Mouse (Mus musculus) forebrain, embryonic 15.5 days (tissue): ENCODE data around the gene Smurf2. TPM values are rescaled to one million over a fixed set of nuclear protein-coding genes. Genes with fewer than 3 reads are reported as not detected.
A peak's percentile ranks its signal among the peaks of the same experiment; 100 is the strongest.

Experiments
- ATAC-seq: fragments of 200-750 bp; cut with Nextera tagmentation; replicated peaks from 2 replicates; pipeline ENCODE4 v1.8.0; 2017; ENCODE audit warnings: mild to moderate bottlenecking, moderate TSS enrichment, moderate library complexity
- H3K27ac ChIP-seq: fragments of 300-500 bp; sonication (generic); replicated peaks from 2 replicates; pipeline ENCODE4 v1.5.1; 2015; ENCODE audit warnings: mild to moderate bottlenecking, inconsistent platforms
- H3K27me3 ChIP-seq: fragments of 300-500 bp; sonication (generic); 2 replicates; pipeline ENCODE4 v1.6.1; 2015; ENCODE audit warnings: inconsistent platforms
- H3K36me3 ChIP-seq: fragments of 300-500 bp; sonication (generic); 2 replicates; pipeline ENCODE4 v1.6.1; 2015; ENCODE audit warnings: mild to moderate bottlenecking, inconsistent platforms
- H3K4me1 ChIP-seq: fragments of 300-500 bp; sonication (generic); 2 replicates; pipeline ENCODE4 v1.6.1; 2015; ENCODE audit warnings: inconsistent platforms
- H3K4me2 ChIP-seq: fragments of 300-500 bp; sonication (generic); replicated peaks from 2 replicates; pipeline ENCODE4 v1.6.1; 2015; ENCODE audit warnings: mild to moderate bottlenecking, inconsistent platforms
- H3K4me3 ChIP-seq: fragments of 300-500 bp; sonication (generic); 2 replicates; pipeline ENCODE4 v1.5.1; 2015; ENCODE audit warnings: mild to moderate bottlenecking, inconsistent platforms
- H3K9ac ChIP-seq: fragments of 300-500 bp; sonication (generic); replicated peaks from 2 replicates; pipeline ENCODE4 v1.6.1; 2015; ENCODE audit warnings: mild to moderate bottlenecking, inconsistent platforms
- H3K9me3 ChIP-seq: fragments of 300-500 bp; sonication (generic); 2 replicates; pipeline ENCODE4 v1.6.1; 2016; ENCODE audit warnings: inconsistent platforms
- WGBS: fragments of 180-500 bp; shearing (Covaris S2); methylation state at CpG from one replicate; pipeline ENCODE4 v1.1.7; 2015; ENCODE audit warnings: mixed read lengths; 5-methylcytosine and 5-hydroxymethylcytosine counted together
- polyA plus RNA-seq: library from polyadenylated mRNA; unstranded; fragments of >200 nt; fragmentation: Nextera tagmentation; extraction: Ambion mirVana; gene quantifications from 2 replicates; pipeline ENCODE4 v1.2.1, GENCODE M21; 2015

Smurf2 gene
- polyA plus RNA-seq, result 15.4 and 16.0 TPM in 2 replicates

DNA sequence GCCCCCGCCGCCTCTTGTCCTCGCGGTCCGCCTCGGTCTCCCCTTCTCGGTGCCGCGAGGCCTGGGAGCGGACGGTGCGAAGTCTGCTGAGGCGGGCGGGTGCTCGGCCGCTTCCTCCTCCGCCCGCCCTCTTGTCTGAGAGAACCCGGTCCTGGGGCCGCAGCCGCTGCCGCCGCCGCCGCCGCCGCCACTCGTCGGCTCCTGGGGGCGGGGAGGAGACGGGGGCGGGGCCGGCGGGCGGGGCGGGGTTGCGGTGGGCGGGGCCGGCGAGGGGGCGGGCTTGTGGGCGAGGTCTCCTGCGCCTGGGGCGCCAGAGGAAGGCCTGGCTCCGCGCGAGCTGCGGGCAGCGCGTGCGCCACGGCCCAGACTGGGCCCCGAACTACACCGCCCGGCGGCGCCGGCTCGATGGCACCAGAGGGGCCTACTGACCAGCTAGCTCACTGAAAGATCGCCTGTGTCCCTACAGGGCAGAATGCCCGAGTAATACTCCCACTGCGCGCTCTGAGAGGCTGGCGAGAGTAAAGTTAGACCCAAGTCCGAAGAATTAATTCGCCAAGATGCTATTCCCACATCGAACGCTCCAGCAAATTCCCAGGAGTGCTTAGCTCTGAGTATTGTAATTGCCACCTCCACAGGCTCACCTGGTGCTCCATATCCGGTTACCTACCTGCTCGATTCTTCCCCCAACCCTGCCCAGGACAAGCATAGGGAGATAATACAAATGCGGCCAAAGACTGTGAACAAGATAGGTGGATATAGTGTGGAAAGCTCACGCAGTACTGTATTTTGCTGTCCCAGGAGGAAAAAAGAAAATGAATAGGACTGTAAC lies at the start of gene Smurf2:
Smurf2 (minus strand) TSS at position 165 of the 829 bp plus-strand sequence.
- Histone ChIP-seq H3K27me3 (no peaks in the 10 kb centered on the region), H3K9ac (peak within 1 kb of the TSS; percentile 98), H3K36me3 (no peaks in the 10 kb centered on the region), H3K9me3 (no peaks in the 10 kb centered on the region), H3K27ac (peak within 1 kb of the TSS; percentile 95), H3K4me3 (peak within 1 kb of the TSS; percentile 81), H3K4me1 (peaks cover 31% of the 10 kb centered on the region), H3K4me2 (peak within 1 kb of the TSS; percentile 90)
- 4% methylated on average over 48 of the region's 72 CpGs for WGBS
- peak; percentile 97 for ATAC-seq

DNA sequence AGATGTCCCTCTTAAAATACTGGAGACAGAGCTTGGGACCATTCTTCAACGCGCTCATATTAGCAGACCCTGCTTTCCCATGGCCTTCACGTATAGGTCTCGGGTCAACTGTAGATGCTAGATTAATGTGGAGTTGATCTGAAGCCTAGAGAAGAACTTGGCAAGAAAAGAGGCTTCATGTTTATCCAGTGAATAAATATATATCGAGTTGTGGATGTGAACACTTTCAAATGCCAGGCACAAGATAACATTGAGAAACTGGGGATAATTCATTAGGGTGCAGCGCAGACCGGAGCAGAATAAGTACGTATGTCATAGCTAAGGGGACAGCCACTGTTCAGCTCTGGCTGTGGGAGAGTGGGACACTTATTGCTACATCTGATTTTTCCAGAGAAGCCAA lies 49.3 kb upstream of the Smurf2 start:
- Histone ChIP-seq H3K9me3 (no peaks in the 10 kb centered on the region), H3K4me1 (no peaks in the 10 kb centered on the region), H3K36me3 (no peaks in the 10 kb centered on the region), H3K27ac (no peak overlapping the region), H3K4me2 (no peak overlapping the region), H3K4me3 (no peak overlapping the region), H3K27me3 (no peaks in the 10 kb centered on the region), H3K9ac (no peak overlapping the region)
- 95% methylated on average over 8 of the region's 8 CpGs for WGBS
- ATAC-seq, result no peak

DNA sequence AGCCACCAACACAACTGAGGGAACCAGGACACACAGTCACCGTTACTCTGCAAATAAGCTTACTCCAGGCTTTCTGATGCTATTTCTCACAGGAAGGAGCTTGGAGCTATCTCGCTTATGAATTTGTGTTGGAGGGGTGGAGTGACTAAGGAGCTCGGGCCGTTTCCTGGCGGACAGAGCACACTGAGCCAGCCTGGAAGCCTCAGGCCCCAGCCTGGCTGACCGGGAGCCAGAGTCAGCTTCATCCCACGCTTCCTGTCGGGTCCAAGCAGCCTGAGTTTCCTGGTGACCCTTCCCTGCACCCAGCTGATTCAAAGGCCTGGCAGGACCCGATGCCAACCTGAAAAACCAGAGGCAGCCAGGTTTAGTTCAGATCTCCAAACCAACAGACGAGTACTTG lies 47.1 kb upstream of the Smurf2 start:
- no peaks in the 10 kb centered on the region for H3K4me1 ChIP-seq
- H3K4me3 ChIP-seq, result no peak overlapping the region
- H3K36me3 ChIP-seq, result no peaks in the 10 kb centered on the region
- H3K4me2 ChIP-seq, result no peak overlapping the region
- 81% methylated on average over 10 of the region's 10 CpGs for WGBS
- no peak overlapping the region for H3K27ac ChIP-seq
- no peaks in the 10 kb centered on the region for H3K9me3 ChIP-seq
- ATAC-seq, result no peak
- no peak overlapping the region for H3K9ac ChIP-seq
- no peaks in the 10 kb centered on the region for H3K27me3 ChIP-seq

DNA sequence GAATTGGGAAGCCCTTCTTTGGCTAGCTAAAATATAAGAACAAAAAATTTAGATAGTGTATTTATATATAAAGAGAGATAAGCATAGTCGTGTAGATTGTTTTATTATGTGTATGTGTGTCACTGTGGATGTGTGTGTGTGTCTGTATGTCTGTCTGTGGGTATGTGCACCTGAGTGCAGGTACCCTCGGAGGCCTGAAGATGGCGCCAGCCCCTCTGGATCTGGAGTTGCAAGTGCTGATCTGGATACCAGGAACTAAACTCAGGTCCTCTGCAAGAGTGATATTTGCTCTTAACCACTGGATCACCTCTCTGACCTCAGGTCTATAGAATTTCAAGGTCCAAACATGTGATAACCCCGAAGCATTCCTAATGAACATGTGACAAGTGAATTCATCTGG lies 45.4 kb upstream of the Smurf2 start:
- Histone ChIP-seq H3K9me3 (no peaks in the 10 kb centered on the region), H3K27me3 (no peaks in the 10 kb centered on the region), H3K9ac (no peak overlapping the region), H3K4me1 (no peaks in the 10 kb centered on the region), H3K27ac (no peak overlapping the region), H3K4me2 (no peak overlapping the region), H3K4me3 (no peak overlapping the region), H3K36me3 (no peaks in the 10 kb centered on the region)
- ATAC-seq, result no peak
- WGBS, result 94% methylated on average over 4 of the region's 4 CpGs

DNA sequence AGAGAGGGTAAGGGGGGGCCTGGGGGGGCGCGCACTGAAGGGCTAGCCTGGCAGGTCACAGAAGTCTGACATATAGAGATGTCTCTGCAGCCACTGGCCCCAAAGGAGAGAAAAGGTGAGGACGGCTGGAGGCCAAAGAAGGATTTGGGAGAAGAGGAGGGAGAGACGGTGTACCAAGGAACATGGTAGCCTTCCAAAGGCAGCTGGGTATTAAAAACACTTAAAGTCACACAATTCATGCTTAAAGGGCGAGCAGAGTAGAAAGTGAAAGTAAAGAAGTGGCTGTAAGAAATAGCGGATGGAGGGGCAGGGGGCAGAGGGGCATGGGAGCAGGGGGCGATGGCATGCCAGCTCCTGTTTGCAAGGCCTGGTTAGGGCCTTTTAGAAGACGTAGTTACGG lies 41.8 kb upstream of the Smurf2 start:
- H3K4me1 ChIP-seq, result no peaks in the 10 kb centered on the region
- H3K27ac ChIP-seq, result no peak overlapping the region
- no peak overlapping the region for H3K9ac ChIP-seq
- H3K4me2 ChIP-seq, result no peak overlapping the region
- 92% methylated on average over 9 of the region's 9 CpGs for WGBS
- H3K36me3 ChIP-seq, result no peaks in the 10 kb centered on the region
- no peak for ATAC-seq
- no peaks in the 10 kb centered on the region for H3K9me3 ChIP-seq
- H3K27me3 ChIP-seq, result no peaks in the 10 kb centered on the region
- H3K4me3 ChIP-seq, result no peak overlapping the region

DNA sequence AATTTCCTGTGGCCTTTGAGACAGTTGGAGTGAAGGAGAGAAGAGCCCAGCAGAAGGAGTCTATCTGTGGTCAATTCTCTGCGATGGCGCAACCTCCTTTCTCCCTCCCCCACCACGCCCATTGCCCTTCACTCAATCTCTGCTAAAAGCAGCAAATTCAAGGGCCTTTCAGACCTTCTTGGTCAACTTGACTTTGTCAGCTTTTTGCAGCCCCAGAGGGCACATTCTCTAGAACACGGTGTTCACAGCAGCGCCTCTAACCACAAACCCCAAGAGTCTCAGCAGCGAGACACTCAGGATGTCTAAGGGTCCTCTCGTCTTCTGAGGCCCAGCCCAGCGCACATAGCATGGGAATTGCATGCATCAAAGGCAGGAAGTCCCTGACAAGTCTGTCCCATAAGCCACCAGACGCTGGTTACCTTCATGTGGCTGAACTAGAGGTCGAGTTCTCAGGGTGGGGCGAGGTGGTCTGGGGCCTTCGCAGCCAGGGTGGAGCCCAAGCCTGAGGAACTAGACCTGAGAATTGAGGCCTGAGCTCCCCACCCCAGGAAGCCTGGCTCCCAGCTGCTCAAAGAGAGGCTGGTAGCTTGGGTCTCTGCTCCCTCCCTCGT lies 41.1 kb upstream of the Smurf2 start:
- Histone ChIP-seq H3K9me3 (no peaks in the 10 kb centered on the region), H3K4me3 (no peak overlapping the region), H3K36me3 (no peaks in the 10 kb centered on the region), H3K27ac (no peak overlapping the region), H3K9ac (no peak overlapping the region), H3K27me3 (no peaks in the 10 kb centered on the region), H3K4me2 (no peak overlapping the region), H3K4me1 (no peaks in the 10 kb centered on the region)
- 81% methylated on average over 13 of the region's 13 CpGs for WGBS
- no peak for ATAC-seq

DNA sequence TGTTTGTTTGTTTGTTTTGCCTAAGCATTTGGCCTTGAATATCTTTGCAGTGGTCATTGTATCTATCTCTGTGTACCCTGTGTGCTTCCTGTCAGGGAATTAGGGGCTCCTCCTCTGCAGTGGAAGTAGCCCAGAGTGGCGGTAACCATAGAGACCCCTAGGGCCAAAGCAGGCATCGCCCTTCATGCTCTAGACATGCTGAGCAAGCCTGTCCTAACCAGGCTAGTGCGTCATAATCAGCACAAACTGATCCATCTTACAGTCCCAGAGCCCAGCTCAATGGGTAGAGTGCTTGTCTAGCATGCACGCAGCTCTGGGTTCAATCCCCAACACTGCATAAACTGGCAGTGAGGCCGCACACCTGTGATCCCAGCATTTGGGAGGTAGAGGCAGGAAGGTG lies 38.6 kb upstream of the Smurf2 start:
- 89% methylated on average over 5 of the region's 5 CpGs for WGBS
- H3K36me3 ChIP-seq, result no peaks in the 10 kb centered on the region

DNA sequence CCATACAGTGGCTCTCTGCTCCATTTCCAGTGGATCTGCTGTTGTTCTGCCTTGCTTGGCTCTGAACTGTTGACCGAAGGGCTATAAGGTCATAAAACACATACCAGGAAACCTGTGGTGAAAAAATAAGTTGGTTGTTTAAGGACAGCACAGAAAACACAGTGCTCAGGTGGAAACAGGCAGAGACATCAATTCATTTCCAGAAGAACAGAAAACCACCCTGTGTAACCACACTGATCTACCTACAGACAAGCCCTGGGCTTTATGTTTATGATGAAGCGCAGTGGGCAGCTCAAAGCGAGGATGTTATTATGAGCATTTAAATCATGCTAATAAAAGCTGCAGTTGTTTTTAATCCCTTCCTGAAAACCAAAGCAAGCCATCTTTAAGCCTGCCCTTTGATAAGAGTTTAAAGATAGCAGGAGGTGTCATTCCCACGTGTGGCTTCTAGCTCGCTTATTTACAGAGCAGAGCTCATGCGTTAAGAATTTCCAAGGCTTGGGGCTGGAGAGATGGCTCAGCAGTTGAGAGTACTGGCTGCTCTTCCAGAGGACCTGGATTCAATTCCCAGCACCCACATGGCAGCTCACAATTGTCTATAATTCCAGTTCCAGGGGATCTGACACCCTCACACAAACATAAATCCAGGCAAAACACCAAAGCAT lies 38.0 kb upstream of the Smurf2 start:
- Histone ChIP-seq H3K27ac (no peak overlapping the region), H3K27me3 (no peaks in the 10 kb centered on the region), H3K9me3 (no peaks in the 10 kb centered on the region), H3K4me3 (no peak overlapping the region), H3K4me1 (no peaks in the 10 kb centered on the region), H3K9ac (no peak overlapping the region), H3K36me3 (no peaks in the 10 kb centered on the region), H3K4me2 (no peak overlapping the region)
- no peak for ATAC-seq
- 85% methylated on average over 6 of the region's 6 CpGs for WGBS

More for the DNA sequence above, 38.6 kb upstream of the Smurf2 start:
- Histone ChIP-seq H3K4me1 (no peaks in the 10 kb centered on the region), H3K4me3 (no peak overlapping the region), H3K4me2 (no peak overlapping the region), H3K9ac (no peak overlapping the region), H3K9me3 (no peaks in the 10 kb centered on the region), H3K27me3 (no peaks in the 10 kb centered on the region), H3K27ac (no peak overlapping the region)
- ATAC-seq, result no peak

DNA sequence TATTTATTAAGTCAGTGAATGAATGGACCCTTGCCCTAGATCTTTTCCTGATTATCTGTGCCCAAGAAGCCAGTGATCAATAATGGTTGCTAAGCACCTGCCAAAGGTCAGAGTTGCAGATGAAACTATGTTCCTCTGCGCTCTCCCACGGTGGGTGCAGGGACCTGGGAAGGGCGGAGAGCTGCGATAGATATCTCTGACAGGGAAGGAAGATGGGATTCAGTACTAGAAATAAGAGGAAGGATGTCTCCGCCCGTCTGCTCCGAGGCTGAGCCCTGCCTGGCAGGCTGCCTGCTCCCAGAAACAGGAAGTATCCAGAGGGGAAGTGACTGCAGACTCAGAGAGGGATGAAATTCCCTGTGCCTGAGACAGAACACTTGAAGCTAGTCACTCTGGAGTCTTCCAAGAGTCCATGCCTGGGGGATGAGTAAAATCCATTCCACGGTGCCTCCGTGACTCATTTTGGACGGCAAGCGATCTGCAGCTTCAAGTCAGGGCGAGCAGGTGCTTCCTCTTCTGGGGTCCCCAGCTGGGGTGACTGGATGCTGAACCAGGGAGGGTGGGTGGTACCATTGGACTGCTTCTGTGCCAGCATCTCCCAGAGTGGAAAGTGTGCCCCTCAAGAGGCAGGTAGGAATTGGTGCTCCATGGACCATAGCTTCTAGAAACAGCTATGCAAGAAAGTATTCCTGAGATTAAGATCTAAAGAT lies 36.9 kb upstream of the Smurf2 start:
- no peak for ATAC-seq
- H3K36me3 ChIP-seq, result no peaks in the 10 kb centered on the region
- no peak overlapping the region for H3K27ac ChIP-seq
- WGBS, result 82% methylated on average over 12 of the region's 12 CpGs
- no peak overlapping the region for H3K4me2 ChIP-seq
- H3K4me3 ChIP-seq, result no peak overlapping the region
- no peak overlapping the region for H3K9ac ChIP-seq
- no peaks in the 10 kb centered on the region for H3K9me3 ChIP-seq
- H3K27me3 ChIP-seq, result no peaks in the 10 kb centered on the region
- no peaks in the 10 kb centered on the region for H3K4me1 ChIP-seq

DNA sequence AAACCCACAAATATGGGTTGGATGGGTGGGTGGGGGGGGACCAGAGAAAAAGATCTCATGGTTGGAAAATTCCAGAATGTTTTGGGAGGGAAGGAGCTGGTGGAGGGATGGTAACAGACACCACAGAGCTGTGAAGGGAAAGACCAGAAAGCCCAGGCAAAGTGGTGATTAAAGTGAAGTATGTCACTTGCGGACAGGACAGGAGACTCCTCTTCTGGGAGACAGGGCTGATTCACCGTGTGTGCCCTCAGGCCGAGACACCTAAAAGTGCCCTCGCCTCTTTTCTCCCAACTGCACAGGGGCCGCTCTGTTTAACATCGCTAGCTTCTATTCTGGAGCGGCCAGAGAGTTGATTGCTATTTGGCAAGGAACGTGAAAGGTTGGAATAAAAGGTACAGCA lies 34.1 kb upstream of the Smurf2 start:
- WGBS, result 78% methylated on average over 8 of the region's 8 CpGs
- Histone ChIP-seq H3K27me3 (no peaks in the 10 kb centered on the region), H3K9me3 (no peaks in the 10 kb centered on the region), H3K4me1 (no peaks in the 10 kb centered on the region), H3K9ac (no peak overlapping the region), H3K4me2 (no peak overlapping the region), H3K27ac (no peak overlapping the region), H3K4me3 (no peak overlapping the region), H3K36me3 (no peaks in the 10 kb centered on the region)
- no peak for ATAC-seq

DNA sequence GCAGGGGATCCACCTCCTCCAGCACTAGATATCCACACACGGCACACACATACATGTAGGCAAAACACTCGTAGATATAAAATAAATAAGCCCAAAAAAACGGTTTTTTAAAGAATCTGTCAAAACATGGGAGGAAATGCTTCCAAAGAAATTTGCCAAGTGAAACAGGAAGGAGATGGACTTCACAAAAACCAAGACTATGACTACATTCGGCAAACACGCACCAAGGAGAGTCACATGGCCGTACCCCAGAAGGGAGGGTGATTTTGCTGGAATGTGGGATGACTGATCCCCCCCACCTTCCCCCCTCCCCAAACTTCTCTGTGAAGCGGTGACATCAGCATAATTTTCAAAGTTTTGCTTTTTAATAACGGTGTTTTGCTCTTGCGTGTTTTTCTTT lies 33.6 kb upstream of the Smurf2 start:
- H3K4me3 ChIP-seq, result no peak overlapping the region
- no peak for ATAC-seq
- no peaks in the 10 kb centered on the region for H3K9me3 ChIP-seq
- H3K4me2 ChIP-seq, result no peak overlapping the region
- no peaks in the 10 kb centered on the region for H3K36me3 ChIP-seq
- no peak overlapping the region for H3K27ac ChIP-seq
- no peaks in the 10 kb centered on the region for H3K27me3 ChIP-seq
- no peak overlapping the region for H3K9ac ChIP-seq
- 83% methylated on average over 9 of the region's 9 CpGs for WGBS
- H3K4me1 ChIP-seq, result no peaks in the 10 kb centered on the region

DNA sequence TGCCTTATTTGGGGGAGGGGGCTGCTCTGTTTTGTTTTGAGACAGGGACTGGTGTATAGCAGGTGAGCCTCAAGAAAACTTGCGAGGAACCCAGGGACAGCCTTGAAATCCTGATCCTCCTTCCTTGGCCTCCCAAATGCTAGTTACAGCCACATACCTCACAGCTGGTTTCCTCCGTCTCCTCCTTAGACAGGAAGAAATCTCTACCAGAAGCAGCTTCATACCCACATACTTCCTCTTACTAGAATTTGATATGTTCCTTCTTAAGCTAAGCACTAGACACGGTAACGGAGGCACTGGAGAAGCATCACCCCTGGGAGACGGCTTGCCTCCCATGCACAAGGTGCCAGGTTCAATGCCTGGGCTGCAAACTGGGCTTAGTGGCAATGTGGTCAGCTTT lies 16.8 kb upstream of the Smurf2 start:
- ATAC-seq, result no peak
- H3K9ac ChIP-seq, result no peak overlapping the region
- no peaks in the 10 kb centered on the region for H3K4me1 ChIP-seq
- H3K9me3 ChIP-seq, result no peaks in the 10 kb centered on the region
- H3K27ac ChIP-seq, result no peak overlapping the region
- no peaks in the 10 kb centered on the region for H3K36me3 ChIP-seq
- no peak overlapping the region for H3K4me3 ChIP-seq
- H3K27me3 ChIP-seq, result no peaks in the 10 kb centered on the region
- WGBS, result 90% methylated on average over 5 of the region's 5 CpGs
- H3K4me2 ChIP-seq, result no peak overlapping the region
